Mouse (Mus musculus): ENCODE measurements at regions not wholly inside any gene's neighbourhood (a gene's known extent, or its start where the extent isn't known, plus 50 kb on each side); places are given as distances from the start of the nearest gene placed in this dataset.

DNA sequence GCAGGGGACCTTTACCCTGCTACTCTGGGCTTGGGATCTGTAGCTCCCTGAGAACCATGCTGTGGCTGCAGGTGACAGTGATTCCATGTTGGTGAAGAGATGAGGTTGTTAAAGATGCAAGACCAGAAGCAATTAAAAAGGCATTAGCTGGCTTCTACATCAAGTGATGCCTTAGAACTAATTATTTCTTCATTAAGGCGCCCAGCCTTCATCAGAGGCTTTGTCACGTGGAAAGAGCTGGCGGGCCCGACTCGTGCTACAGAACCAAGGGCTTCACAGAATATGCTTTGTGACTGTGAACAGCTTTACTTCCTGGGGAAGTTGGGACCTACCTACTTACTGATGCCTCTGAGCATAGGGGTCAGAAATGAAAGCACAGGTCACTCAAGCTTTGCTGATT, 90.1 kb downstream of the Aipl1 start:
- TF ChIP-seq CTCF (IDR thresholded peaks at IDR 0.05; ENCODE audit: low read depth, low read length) (no peak), TAL1 (conservative IDR thresholded peaks at IDR 0.05; ENCODE audit: low read depth, low read length) (no peak), POLR2AphosphoS5 (IDR thresholded peaks at IDR 0.05; ENCODE audit: insufficient replicate concordance, low read depth, low read length) (no peak)

All from G1E (cell line).